Mouse (Mus musculus): Measurements from ENCODE around the gene Pwp2. TPM values are rescaled to one million over a fixed set of nuclear protein-coding genes. Genes with fewer than 3 reads are reported as not detected.

Pwp2 gene
- total RNA-seq, 2 experiments from 2014 or later = 19.6 to 19.7 TPM

GRCm38 (mm10) chr10:78169281-78170042, 15.5 kb downstream of the Pwp2 start, which contains the start of gene D10Jhu81e:
TSS of gene D10Jhu81e (minus strand) at chr10:78169782.
- Histone ChIP-seq H3K4me3 (peak within 1 kb of the TSS; percentile 95), H3K27ac (peak within 1 kb of the TSS; percentile 93)
- DNase-seq (ENCODE audit: extremely low spot score in 1 of 2, low spot score in 2 of 2) = peak; percentile 100
- intact Hi-C loops (cut with DNase I) = no loop called here
- TF ChIP-seq CTCF (IDR thresholded peaks at IDR 0.05) = no peak

GRCm38 (mm10) chr10:78168792-78169191, 16.2 kb downstream of the Pwp2 start:
- Histone ChIP-seq H3K27ac (no peak overlapping the region), H3K4me3 (peak overlapping the region; percentile 95)
- no peak for TF ChIP-seq CTCF (IDR thresholded peaks at IDR 0.05)
- no peak for DNase-seq (ENCODE audit: extremely low spot score in 1 of 2, low spot score in 2 of 2)
- intact Hi-C loops (cut with DNase I) = no loop called here

- Histone ChIP-seq H3K27ac (no peak overlapping the region), H3K4me3 (no peak overlapping the region)
- intact Hi-C loops (cut with DNase I) = no loop called here
- no peak for DNase-seq (ENCODE audit: extremely low spot score in 1 of 2, low spot score in 2 of 2)
- TF ChIP-seq CTCF (IDR thresholded peaks at IDR 0.05) = no peak
Measured at GRCm38 (mm10) chr10:78167775-78168174, 17.2 kb downstream of the Pwp2 start.

- DNase-seq (ENCODE audit: extremely low spot score in 1 of 2, low spot score in 2 of 2) = no peak
- Histone ChIP-seq H3K27ac (no peak overlapping the region), H3K4me3 (no peak overlapping the region)
- no peak for TF ChIP-seq CTCF (IDR thresholded peaks at IDR 0.05)
- intact Hi-C loops (cut with DNase I) = no loop called here
Measured at GRCm38 (mm10) chr10:78167333-78167732, 17.6 kb downstream of the Pwp2 start.

- no peak overlapping the region for H3K4me3 ChIP-seq
- no peak for DNase-seq (ENCODE audit: extremely low spot score in 1 of 2, low spot score in 2 of 2)
- intact Hi-C loops (cut with DNase I) = no loop called here
- H3K27ac ChIP-seq = no peak overlapping the region
- no peak for TF ChIP-seq CTCF (IDR thresholded peaks at IDR 0.05)
Measured at GRCm38 (mm10) chr10:78165256-78166005, 19.5 kb downstream of the Pwp2 start.

GRCm38 (mm10) chr10:78164786-78165185, 20.2 kb downstream of the Pwp2 start:
- Histone ChIP-seq H3K27ac (no peak overlapping the region), H3K4me3 (no peak overlapping the region)
- no peak for DNase-seq (ENCODE audit: extremely low spot score in 1 of 2, low spot score in 2 of 2)
- intact Hi-C loops (cut with DNase I) = no loop called here
- no peak for TF ChIP-seq CTCF (IDR thresholded peaks at IDR 0.05)

- Histone ChIP-seq H3K27ac (no peak overlapping the region), H3K4me3 (no peak overlapping the region)
- intact Hi-C loops (cut with DNase I) = no loop called here
- TF ChIP-seq CTCF (IDR thresholded peaks at IDR 0.05) = peak; percentile 84
- DNase-seq (ENCODE audit: extremely low spot score in 1 of 2, low spot score in 2 of 2) = peak; percentile 62 to 71
Measured at GRCm38 (mm10) chr10:78163923-78164322, 21.0 kb downstream of the Pwp2 start.

GRCm38 (mm10) chr10:78163241-78163640, 21.7 kb downstream of the Pwp2 start:
- intact Hi-C loops (cut with DNase I) = no loop called here
- no peak for DNase-seq (ENCODE audit: extremely low spot score in 1 of 2, low spot score in 2 of 2)
- no peak overlapping the region for H3K4me3 ChIP-seq
- no peak overlapping the region for H3K27ac ChIP-seq
- TF ChIP-seq CTCF (IDR thresholded peaks at IDR 0.05) = no peak

- intact Hi-C loops (cut with DNase I) = no loop called here
- no peak for DNase-seq (ENCODE audit: extremely low spot score in 1 of 2, low spot score in 2 of 2)
- H3K27ac ChIP-seq = no peak overlapping the region
- H3K4me3 ChIP-seq = no peak overlapping the region
- no peak for TF ChIP-seq CTCF (IDR thresholded peaks at IDR 0.05)
Measured at GRCm38 (mm10) chr10:78162646-78163045, 22.3 kb downstream of the Pwp2 start.

- intact Hi-C loops (cut with DNase I) = no loop called here
Measured at GRCm38 (mm10) chr10:78161096-78161495, 23.9 kb downstream of the Pwp2 start.

GRCm38 (mm10) chr10:78160369-78161095, 24.4 kb downstream of the Pwp2 start:
- TF ChIP-seq CTCF (IDR thresholded peaks at IDR 0.05) = no peak
- no peak overlapping the region for H3K27ac ChIP-seq
- intact Hi-C loops (cut with DNase I) = loop anchor here (1.0 kb wide), 2 partner anchors 129 to 176 kb away; no protein-coding TSS in a partner anchor

More at GRCm38 (mm10) chr10:78161096-78161495, 23.9 kb downstream of the Pwp2 start:
- no peak for DNase-seq (ENCODE audit: extremely low spot score in 1 of 2, low spot score in 2 of 2)
- no peak for TF ChIP-seq CTCF (IDR thresholded peaks at IDR 0.05)
- H3K4me3 ChIP-seq = no peak overlapping the region
- H3K27ac ChIP-seq = no peak overlapping the region

GRCm38 (mm10) chr10:78159906-78160305, 25.0 kb downstream of the Pwp2 start:
- intact Hi-C loops (cut with DNase I) = loop anchor here (1.0 kb wide), 2 partner anchors 129 to 176 kb away; no protein-coding TSS in a partner anchor
- no peak overlapping the region for H3K27ac ChIP-seq

More at GRCm38 (mm10) chr10:78160369-78161095, 24.4 kb downstream of the Pwp2 start:
- H3K4me3 ChIP-seq = no peak overlapping the region
- DNase-seq (ENCODE audit: extremely low spot score in 1 of 2, low spot score in 2 of 2) = no peak

More at GRCm38 (mm10) chr10:78159906-78160305, 25.0 kb downstream of the Pwp2 start:
- peak; percentile 97 for TF ChIP-seq CTCF (IDR thresholded peaks at IDR 0.05)
- peak overlapping the region; percentile 37 for H3K4me3 ChIP-seq
- peak; percentile 81 to 83 for DNase-seq (ENCODE audit: extremely low spot score in 1 of 2, low spot score in 2 of 2)
